Mouse (Mus musculus): ENCODE measurements around the gene Mab21l2. TPM values are rescaled to one million over a fixed set of nuclear protein-coding genes. Genes with fewer than 3 reads are reported as not detected.

Mab21l2 gene
- total RNA-seq, 1 experiment from 2014 or later: 11.0 TPM

DNA sequence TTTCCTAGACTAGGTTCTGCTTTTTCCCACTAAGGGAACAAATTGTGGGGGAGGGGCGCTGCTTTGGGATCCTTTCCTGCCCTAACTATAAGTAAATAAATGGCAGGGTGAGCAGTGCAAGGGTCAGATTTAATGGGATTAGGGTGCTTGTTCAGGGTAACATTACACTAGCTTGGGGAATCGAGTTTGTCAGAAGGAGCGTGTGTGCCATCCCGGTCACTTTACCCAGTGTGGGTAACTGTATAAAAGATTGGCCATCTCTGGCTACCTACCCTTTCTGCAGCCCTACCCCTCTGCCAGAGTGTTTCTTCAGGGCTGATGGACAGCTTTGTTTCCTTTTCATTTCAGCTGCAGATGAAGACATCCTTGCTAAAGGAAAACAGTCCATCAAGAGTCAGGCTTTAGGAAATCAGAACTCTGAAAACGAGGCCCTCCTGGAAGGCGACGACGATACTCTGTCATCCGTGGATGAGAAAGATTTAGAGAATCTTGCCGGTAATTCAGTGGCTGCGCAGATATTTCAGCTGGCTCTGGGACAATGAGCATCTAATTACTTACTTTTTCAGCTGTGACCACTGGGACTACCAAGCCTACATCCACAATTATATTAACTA lies 8.8 kb downstream of the Mab21l2 start:
- DNase-seq: no peak

DNA sequence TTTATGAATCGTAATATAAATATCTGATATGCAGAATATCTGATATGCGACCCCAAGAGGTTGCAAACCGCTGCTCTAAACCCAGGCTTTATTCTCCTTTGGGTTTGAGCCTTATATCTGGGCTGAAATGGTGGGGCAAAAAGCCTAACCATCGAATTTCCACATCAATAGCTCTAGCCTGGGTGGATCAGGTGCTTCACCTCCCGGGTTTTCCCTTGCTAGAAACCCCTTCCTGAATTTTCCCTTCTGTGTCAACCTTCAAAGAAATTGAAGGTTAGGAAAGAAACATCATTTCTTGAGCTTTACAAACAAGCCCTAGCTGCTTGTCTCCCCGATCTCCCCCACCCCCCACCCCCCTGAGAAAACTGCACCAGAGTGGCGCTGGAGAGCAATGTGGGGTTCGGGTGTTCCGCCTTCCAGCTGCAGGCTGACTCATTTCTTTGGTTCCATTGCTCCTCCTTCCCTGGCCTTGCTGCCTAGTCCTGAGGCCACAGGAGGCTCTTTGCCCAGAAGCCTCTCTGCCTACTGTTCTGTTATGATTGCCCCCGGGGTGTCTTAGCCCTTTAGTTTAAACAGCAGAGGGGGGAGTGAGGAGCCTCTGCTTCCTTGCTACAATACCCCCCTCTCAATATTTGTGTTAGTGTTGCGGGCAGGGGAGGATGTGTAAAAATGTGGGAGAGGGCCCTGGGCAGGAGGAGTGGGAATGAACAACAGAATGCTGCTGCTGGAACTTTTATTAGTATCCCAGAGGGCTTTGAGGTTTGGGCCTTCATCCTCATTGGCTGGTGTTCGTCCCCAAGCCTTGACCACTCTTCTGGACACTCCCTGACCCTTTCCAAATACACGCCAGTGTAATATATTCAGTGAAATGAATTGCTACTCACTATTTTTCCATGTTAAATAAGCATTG lies 9.5 kb downstream of the Mab21l2 start:
- peak; percentile 61 for DNase-seq

DNA sequence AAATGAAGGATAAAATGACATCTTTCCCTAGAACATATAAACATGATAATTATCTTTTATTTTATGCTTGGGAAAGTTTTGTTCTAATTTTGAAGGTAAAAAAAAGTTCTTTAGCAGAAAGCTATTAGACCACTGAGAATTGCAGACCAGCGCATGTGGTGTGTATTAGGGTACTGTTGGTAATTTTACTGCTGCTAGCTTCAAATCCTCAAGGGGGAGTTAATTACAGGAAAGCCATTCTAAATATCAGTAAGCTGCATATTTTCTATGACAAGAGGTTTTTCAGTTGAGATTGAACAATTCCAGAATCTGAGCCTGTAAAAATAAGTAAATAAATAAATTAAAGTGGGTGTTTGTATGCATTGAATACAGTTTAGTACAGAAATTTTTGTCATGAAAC lies 11.7 kb downstream of the Mab21l2 start:
- DNase-seq: no peak

DNA sequence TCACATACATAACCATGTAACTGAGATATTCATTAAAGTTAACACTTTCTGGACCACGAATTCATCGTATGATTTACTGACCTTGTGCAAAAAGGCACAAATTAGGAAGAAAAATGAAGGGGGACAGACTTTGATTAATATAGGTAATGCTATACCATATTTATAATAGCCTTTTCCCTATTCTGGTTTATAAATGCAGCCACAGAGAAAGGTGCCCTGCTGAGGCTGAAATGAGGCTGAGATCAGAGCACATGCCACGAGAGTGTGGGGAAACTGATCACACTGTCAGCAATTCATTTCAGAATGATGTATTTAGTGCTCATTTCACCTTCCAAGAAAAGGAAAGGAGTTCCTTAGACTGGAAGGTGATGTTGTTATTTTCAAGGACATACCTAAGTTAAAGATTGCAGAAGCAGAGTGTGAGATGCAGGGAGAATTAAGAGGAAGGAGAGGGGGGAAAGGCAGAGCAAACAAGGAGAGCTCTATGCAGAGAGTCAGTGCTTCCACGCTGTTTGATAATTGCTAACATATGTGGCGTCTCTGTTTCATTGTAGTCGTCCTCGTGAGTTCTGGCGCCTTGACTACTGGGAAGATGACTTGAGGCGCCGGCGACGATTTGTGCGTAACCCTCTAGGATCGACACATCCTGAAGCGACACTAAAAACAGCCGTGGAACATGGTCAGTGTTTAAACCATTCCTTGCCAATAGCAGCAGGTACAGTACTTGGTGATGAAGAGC lies 16.7 kb downstream of the Mab21l2 start:
- DNase-seq: no peak

DNA sequence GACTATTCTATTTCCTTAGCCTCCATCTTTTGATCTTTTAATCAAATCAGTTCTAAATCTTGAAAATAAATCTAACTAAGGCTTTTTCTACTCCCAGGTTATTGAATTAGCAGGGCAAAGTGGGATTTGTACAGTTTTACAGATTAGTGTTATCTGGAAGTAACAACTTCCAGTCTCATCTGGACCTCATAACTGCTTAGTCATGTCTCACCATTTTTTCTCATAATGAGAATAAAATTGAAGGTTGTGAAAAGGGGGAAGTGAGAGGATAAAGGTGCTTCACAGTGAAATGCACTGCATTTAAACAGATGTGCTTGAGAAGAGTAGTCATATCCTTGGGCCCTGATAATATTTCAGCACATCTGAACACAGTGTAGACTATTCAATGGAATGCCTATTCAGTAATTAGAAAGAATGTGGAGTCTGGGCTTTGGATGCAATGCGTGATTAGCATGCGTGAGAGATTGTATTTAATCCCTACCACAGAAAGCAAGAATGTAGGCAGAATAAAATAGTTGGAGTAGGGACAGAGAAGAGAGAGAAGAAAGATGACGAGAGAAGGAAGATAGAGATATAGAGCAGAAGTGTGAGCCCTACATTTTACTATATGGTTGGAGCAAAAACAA lies 25.4 kb downstream of the Mab21l2 start:
- DNase-seq: no peak

DNA sequence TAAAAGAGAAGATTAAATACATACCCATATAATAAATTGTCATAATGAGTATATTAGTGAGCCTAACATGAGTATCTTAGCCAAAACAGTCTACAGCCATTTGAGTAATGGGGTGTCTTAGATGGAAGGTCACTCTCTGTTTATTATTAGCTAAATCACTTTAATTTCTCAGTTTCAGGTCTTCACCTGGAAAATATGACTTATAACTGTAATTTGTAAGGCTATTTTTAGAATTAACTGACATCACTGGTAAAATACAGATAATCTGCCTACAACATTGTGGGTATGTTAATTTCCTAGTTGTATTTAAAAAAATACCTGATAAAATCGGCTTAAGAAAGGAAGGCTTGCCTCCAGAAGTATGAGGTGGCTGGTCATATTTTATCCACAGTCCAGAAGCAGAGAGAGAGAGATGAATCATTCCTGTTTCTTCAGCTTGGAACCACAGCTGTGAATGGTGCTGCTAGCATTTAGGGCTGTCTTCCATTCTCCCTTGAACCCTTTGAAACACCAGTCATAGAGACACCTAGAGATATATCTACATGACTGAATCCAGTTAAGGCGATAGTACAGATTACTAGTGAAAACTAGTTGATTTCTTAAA lies 29.8 kb downstream of the Mab21l2 start:
- no peak for DNase-seq

DNA sequence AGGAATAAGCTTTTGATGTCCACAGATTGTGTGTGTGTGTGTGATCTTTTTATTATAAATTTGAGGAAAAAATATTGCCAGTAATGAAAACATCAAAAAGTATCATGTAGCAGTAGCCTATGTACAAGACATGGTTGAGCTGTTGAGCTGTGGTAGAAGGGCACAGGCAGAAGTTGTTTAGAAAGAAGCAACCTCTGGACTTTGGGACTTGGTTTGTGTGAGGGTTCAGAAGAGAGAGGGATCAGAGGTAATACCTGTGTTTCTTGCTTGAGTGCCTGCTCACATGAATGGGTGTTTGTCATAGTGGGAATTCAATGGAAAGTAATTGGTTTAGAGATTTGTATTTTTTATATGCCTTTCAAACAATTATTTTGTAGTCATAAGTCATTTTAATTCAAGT lies 47.8 kb downstream of the Mab21l2 start:
- DNase-seq: no peak

Measured in adrenal gland, postnatal 14 days (tissue).